Mouse (Mus musculus) cerebellum, adult 2 months (tissue): Measurements from ENCODE around the gene Dhrs3. TPM values are rescaled to one million over a fixed set of nuclear protein-coding genes. Genes with fewer than 3 reads are reported as not detected.

Source experiments
- DNase-seq, 2 experiments: peaks; one replicate each; pipeline ENCODE4 v3.0.0; 2021
- H3K27ac ChIP-seq: fragments of 200-500 bp; 2 replicates; pipeline ENCODE4 v1.5.1; 2012; ENCODE audit warnings: low read length, control low read depth, inconsistent platforms; ENCODE audit not compliant: insufficient read depth
- H3K27me3 ChIP-seq: fragments of 200-500 bp; 2 replicates; pipeline ENCODE4 v1.6.1; 2012; ENCODE audit warnings: inconsistent platforms, mild to moderate bottlenecking, low read length, moderate library complexity; ENCODE audit not compliant: control insufficient read depth, insufficient read depth
- H3K4me1 ChIP-seq: fragments of 200-500 bp; 2 replicates; pipeline ENCODE4 v1.6.1; 2011; ENCODE audit warnings: low read length; ENCODE audit not compliant: control insufficient read depth, insufficient read depth
- H3K4me3 ChIP-seq: fragments of 200-500 bp; replicated peaks from 2 replicates; pipeline ENCODE3; 2011; ENCODE audit warnings: mild to moderate bottlenecking, low read depth, low read length, control low read depth; ENCODE audit not compliant: insufficient read depth
- CTCF ChIP-seq: fragments of 200-500 bp; IDR thresholded peaks from 2 replicates; pipeline ENCODE4 v1.5.1; 2011; ENCODE audit warnings: low read depth, mild to moderate bottlenecking, control low read depth, low read length, moderate library complexity, borderline replicate concordance; ENCODE audit not compliant: insufficient read depth
- POLR2A ChIP-seq: fragments of 200-500 bp; IDR thresholded peaks from 2 replicates; pipeline ENCODE4 v1.6.1; 2011; ENCODE audit warnings: low read length, control low read depth, borderline replicate concordance; ENCODE audit not compliant: insufficient read depth
- WGBS: fragments of 180-500 bp; shearing (Covaris S2); methylation state at CpG from one replicate; pipeline ENCODE4 v1.1.7; 2018; 5-methylcytosine and 5-hydroxymethylcytosine counted together
- polyA plus RNA-seq: library from polyadenylated mRNA; depleted of rRNA; stranded (reverse); fragments of >200 nt; gene quantifications from 2 replicates; pipeline ENCODE4 v1.2.3, GENCODE M21; 2012

Gene Dhrs3
- polyA plus RNA-seq, 1 experiment = 21.8 TPM

DNA sequence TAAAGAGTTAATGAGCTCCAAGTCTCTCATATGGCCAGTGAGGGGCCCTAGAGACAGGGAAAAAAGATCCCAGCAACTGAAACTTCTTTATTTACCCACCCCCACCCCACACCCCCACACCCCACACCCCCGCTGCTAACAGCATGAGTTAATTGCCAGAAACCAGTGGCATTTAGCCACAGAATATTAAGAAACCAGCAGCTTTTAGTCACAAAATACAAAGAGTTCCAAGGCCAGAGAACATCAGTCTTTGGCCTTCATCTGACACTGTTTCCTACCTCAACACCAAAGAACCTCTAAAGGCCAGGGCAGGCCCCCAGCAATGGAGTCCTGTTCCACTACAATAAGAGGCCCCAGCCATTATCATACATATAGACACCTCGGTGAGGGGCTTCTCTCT is 11.3 kb upstream of the Dhrs3 start:
- DNase-seq = no peak
- Histone ChIP-seq H3K4me1 (no peaks in the 10 kb centered on the region), H3K27ac (no peak overlapping the region), H3K27me3 (no peaks in the 10 kb centered on the region), H3K4me3 (no peak overlapping the region)
- 62% methylated on average over 2 of the region's 2 CpGs for WGBS
- no peak for TF ChIP-seq CTCF
- no peak for TF ChIP-seq POLR2A

DNA sequence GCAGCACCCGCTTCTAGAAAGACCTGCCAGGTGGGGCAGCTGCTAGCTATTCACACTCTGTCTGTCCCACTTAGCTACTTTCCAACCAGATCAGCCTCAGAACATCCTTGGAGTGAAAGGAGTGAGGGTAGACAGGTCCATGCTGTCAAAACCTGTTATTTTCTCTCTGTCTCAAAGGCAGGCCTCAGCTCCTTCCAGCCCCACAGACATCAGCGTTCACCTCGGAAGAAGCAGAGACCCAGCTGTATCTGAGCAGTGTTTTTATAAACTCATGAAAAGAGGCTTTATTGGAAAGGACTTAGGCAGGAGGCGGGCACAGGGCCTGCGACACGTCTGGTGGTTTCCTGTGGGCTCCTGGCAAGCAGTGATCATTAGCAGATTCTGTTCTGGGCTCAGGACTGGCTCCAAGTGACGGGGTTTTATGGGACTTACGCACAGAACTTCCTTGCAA is 9.7 kb upstream of the Dhrs3 start:
- H3K27ac ChIP-seq = no peak overlapping the region
- no peaks in the 10 kb centered on the region for H3K27me3 ChIP-seq
- no peaks in the 10 kb centered on the region for H3K4me1 ChIP-seq
- H3K4me3 ChIP-seq = no peak overlapping the region
- 19% methylated on average over 8 of the region's 8 CpGs for WGBS
- TF ChIP-seq CTCF = no peak
- no peak for TF ChIP-seq POLR2A
- DNase-seq = no peak

DNA sequence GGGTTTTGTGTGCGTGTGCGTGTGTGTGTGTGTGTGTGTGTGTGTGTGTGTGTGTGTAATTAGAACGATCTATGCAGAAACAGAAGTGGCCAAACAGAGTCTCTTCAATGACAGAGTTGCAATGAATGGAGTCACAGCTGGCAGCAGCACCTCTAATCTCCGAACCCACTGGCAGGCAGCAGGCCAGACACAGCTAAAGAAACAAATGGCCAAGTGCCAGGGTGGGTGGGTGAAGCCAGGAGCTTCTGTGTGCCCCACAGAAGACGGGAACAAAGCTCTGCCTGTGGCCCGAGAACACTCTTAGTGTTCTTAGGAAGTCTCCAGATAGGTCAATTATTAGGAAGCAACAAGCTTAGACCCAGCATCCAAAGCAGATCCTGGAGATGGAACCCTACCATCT is 6.2 kb upstream of the Dhrs3 start:
- WGBS = 46% methylated on average over 6 of the region's 6 CpGs

DNA sequence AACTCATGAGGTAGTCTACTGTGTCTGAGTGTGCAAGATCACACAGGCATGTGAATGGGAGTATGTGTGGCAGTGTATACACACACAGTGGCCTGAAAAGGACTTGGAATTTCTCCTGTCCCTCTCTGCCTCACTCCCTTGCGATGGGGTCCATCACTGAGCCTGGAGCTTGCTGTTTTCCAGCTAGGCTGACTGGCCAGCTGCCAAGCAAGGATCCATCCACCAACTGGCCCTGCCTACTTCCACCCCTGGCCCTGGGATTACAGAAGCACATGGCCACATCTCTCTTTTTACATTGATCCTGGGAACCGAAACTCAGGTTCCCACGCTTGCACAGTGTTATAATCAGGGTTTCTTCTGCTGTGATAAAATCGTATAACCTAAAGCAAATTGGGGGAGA is 3.9 kb upstream of the Dhrs3 start:
- H3K27ac ChIP-seq = no peak overlapping the region
- 0 out of 2 replicates have a peak, but pooled peaks cover 4% of the 10 kb centered on the region for H3K4me1 ChIP-seq
- no peaks in the 10 kb centered on the region for H3K27me3 ChIP-seq
- TF ChIP-seq POLR2A (no peak), CTCF (no peak)
- no peak overlapping the region for H3K4me3 ChIP-seq
- DNase-seq = no peak
- WGBS = 71% methylated on average over 4 of the region's 4 CpGs

More for the DNA sequence above, 6.2 kb upstream of the Dhrs3 start:
- H3K27ac ChIP-seq = no peak overlapping the region
- no peaks in the 10 kb centered on the region for H3K4me1 ChIP-seq
- no peak for DNase-seq
- TF ChIP-seq POLR2A (no peak), CTCF (no peak)
- H3K4me3 ChIP-seq = no peak overlapping the region
- H3K27me3 ChIP-seq = no peaks in the 10 kb centered on the region

DNA sequence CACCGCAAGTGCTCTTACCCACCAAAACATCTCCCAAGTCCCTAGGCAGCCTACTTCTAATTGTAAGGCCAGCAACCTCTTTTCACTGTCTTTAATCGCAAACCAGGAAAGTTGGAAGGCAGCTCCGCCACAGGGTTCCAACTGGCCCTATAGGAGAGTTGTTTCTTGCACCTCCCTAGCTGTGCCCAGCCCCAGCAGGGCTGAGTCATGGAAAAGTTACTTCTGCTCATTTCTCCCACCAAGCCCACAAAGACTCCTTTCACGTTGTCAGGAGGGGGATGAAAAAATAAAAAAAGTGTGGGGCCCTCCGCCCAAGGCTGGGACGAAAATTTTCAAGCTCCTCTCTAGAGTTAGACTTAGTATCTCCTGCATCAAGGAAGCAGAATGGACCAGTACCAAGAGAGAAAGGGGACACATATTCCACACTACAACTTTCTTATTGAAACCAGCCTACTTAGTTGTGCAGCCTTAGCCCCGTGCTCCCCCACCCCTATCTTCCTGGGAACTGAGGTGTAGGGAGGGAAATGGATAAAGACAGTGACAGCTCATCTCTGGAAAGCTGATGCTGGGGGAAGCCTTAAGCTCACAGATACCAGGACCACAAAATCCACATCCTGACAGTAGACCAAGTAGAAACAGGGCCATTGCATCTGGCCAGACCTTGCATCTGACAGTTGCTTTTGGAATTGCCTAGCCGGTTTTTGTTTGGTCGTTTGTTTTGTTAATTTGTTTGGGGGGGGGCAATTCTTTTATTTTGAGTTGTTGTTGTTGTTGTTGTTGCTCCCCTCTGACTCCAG is 2.9 kb upstream of the Dhrs3 start:
- Histone ChIP-seq H3K4me1 (peaks cover 10% of the 10 kb centered on the region; the same call in 1 of the 2 replicates), H3K4me3 (no peak overlapping the region), H3K27ac (no peak overlapping the region), H3K27me3 (no peaks in the 10 kb centered on the region)
- TF ChIP-seq POLR2A (no peak), CTCF (no peak)
- DNase-seq = no peak
- WGBS = 83% methylated on average over 9 of the region's 9 CpGs

DNA sequence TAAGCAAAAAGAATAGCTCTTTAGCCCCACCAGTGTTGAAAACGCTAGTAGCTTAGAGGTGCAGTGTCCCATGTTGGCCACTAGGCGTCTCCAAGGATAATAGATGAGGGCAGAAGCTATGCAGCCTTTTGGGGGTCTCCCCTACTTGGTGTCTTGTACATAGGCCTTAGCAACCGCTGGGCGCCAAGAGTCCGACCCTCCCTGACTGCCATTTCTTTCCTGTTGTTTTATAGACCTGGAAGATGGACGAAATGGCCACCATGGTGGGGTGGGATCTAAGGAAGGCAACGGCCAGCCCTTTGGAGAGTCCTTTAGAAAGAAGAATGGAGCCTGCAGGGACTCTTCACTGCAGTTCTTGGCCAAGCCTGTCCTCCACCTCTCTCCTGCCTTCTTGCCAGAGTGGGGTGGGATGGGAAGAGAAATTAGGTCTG is 1.9 kb upstream of the Dhrs3 start:
- Histone ChIP-seq H3K4me1 (peaks cover 10% of the 10 kb centered on the region; the same call in 1 of the 2 replicates), H3K27me3 (no peaks in the 10 kb centered on the region), H3K27ac (no peak overlapping the region), H3K4me3 (no peak overlapping the region)
- peak; percentile 52 to 59 for DNase-seq
- WGBS = 15% methylated on average over 7 of the region's 7 CpGs
- TF ChIP-seq CTCF (peak; percentile 77), POLR2A (no peak)

DNA sequence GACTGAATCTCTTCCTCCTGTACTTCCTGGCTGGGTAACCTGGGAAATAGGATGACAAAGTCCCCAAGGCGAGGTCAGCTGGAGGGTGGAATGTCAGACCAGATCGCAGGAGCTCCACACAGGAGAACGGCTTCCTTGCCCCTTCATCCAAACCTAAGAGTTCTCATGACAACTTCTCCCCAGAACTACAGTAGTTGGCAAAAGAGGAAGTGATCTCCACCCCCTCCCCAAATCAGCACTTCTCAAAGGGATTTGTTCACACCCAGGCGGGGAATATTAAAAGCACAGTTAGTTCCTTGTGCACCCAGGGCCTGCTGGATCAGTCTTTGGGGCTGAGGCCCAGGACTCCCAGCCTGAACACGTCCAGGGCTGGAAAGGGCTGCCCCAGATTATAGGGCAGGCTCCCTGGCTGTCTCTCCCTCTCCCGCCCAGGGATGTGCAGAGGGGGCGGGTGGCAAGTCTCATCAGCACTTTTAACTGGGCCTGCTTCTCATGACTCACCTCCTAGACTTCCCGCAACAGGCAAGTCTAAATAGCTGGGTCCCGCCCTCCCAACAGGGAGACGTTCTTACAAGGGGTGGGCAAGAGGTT is 1.4 kb upstream of the Dhrs3 start:
- no peak overlapping the region for H3K27ac ChIP-seq

DNA sequence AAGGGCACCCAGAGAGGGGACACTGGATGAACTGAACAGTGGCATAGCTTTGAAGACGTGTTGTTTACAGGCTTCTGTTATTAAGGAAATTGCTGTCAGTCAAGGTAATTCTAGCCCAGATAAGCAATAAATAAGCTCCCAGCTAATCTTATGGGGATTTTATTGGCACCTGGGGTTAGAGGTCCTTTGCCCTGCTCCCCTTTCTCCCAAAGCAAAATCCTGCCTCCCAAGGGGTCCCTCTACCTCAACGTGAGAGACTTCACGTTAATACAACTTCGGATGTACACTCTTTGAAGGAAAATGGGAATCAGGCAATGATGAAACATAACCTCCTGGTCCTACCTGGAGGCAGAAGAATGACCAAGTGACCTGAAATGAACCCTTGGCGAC is 889 bp upstream of the Dhrs3 start:
- TF ChIP-seq CTCF = no peak
- TF ChIP-seq POLR2A = no peak
- no peaks in the 10 kb centered on the region for H3K27me3 ChIP-seq
- peak overlapping the region; percentile 58 for H3K4me3 ChIP-seq
- 56% methylated on average over 5 of the region's 5 CpGs for WGBS
- DNase-seq = no peak
- peaks cover 10% of the 10 kb centered on the region; the same call in 1 of the 2 replicates for H3K4me1 ChIP-seq
- no peak overlapping the region for H3K27ac ChIP-seq

More for the DNA sequence above, 1.4 kb upstream of the Dhrs3 start:
- Histone ChIP-seq H3K4me1 (peaks cover 10% of the 10 kb centered on the region; the same call in 1 of the 2 replicates), H3K4me3 (no peak overlapping the region), H3K27me3 (no peaks in the 10 kb centered on the region)
- TF ChIP-seq POLR2A (no peak), CTCF (no peak)
- WGBS = 82% methylated on average over 10 of the region's 10 CpGs
- no peak for DNase-seq

DNA sequence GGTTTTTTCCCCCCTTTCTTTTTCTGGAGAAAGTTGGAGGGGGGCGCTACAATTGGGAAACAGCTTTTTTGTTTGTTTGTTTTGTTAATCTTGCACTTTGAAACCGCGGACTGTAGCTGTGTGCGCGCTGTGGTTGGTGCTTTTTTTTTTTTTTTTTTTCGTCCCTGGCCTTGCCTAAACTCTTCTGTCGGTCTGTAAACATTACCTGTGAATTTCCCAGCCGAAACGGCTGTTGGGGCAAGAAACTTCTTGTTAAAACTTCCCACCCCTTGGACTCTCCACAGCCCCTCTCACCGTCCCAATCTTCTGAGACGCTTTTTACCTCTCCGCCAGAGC is 278 bp downstream of the Dhrs3 start:
- WGBS = under 1% methylated on average over 12 of the region's 12 CpGs
- TF ChIP-seq POLR2A = no peak
- no peak for TF ChIP-seq CTCF
- H3K4me3 ChIP-seq = peak overlapping the region; percentile 58
- H3K27me3 ChIP-seq = no peaks in the 10 kb centered on the region
- DNase-seq = no peak
- H3K27ac ChIP-seq = no peak overlapping the region
- peaks cover 10% of the 10 kb centered on the region; the same call in 1 of the 2 replicates for H3K4me1 ChIP-seq
